Mouse (Mus musculus) spleen, postnatal 10 days (tissue): ENCODE data around the gene Krt42.
"Not testable (repeated sequence)": the region's sequence is repeated elsewhere in the genome, so short reads cannot be mapped to it uniquely, and the experiment has no call there.

Experiments
- DNase-seq, 2 experiments: peaks; one replicate each; pipeline ENCODE4 v3.0.0; 2021 to 2022; ENCODE audit warnings: low spot score in 2 of 2

Krt42 gene

DNA sequence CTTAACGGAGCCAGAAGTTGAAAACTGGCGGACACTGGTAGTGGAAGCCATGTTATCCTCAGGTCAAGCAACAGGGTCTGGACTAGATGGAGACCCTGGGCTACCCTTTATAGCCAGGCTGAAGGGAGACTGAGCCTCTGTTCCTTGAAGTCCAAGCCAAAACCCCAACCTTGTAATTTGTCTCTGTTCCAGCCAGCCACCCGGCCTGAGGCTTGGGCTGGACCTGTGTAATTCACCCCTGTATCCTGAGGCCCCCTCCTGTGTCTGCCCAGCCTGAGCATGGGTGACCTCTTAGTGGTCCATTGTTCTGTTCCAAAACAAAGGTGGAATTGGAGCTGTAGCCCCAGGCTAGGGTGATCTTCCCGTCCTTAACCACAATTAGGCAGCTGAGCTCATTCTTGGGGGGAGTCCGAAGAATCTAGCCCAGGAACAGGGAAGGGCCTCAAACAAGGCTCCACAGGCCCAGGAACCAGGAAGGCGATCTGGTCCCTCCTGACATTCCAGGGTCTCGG lies at the start of gene Krt42:
Krt42 (minus strand) TSS at position 51 of the 512 bp plus-strand sequence.
- no peak for DNase-seq

DNA sequence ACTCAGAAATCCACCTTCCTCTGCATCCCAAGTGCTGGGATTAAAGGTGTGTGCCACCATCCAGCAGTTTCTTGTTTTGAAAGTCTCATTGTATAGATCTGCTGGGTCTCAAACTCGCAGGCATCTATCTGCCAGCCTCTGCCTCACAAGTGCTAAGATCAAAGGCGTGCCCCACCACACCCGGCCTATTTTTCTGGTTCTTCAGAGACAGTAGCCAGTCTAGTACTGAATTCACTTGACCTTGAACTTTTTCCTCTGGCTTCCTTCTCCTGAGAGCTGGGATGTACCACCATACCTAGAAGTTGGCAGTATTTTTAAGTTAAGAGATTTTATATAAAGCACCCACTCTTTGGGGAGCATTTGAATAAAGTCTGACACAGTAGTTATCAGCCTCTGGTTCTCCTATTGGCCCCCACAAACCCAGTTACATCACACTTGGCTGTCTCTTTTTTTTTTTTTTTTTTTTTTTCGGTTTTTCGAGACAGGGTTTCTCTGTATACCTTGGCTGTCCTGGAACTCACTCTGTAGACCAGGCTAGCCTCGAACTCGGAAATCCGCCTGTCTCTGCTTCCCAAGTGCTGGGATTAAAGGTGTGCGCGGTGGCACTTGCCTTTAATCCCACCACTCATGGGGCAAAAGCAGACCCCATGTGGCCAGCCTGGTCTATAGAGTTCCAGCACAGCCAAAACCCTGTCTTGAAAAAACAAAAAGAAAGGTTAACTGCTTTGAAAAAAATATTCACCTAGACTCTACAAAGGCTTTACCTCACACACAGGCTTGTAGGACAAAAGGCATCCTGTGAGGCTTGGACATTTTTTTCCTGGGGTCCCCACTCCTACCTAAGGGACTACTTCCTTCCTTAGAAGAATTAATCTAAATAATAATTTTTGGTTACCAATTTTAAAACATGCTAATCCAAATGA lies 49.1 kb upstream of the Krt42 start:
- DNase-seq, result peak; percentile 47 to 49

DNA sequence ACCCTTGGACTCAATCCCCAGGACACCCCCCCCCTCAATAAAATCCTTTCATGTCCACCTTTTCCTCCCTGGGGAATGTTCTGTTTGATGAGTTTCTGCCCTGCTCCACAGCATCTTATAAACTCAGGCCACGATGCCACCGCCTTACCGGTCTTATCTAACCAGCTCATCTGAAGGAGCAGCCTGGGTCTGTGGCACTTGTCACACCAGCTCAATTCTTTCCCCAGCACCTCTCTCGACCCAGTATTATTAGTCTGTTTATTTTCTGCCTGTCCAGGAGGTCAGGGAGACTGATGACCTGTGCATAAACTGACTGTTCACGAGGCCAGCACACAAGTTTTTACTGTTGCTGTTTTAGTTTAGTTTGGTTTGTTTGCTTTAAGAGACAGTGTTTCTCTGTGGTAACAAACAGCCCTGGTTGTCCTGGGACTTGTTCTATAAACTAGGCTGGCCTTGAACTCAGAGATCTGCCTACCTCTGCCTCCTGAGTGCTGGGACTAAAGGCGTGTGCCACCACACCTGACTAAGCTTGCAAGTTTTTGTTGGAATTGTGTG lies 48.2 kb upstream of the Krt42 start:
- peak; percentile 39 to 44 for DNase-seq

DNA sequence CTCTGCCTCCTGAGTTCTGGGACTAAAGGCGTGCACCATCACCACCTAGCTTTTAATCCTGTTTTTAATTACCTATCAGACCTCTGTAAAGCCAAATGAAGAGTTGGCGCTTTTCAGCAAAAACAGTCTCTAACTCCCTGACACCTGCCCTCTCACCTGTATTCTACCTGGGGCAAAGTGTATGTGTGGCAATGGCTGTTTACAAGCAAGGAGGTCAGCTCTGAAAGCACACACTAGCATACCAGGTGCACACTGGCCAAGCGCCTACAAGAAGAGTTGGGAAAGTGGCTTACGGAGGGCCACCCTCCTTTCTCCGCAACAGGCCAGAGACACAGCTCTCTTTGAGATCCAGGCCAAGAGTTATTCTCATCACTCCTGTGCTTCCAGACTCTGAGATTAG lies 45.8 kb upstream of the Krt42 start:
- DNase-seq, result no peak

DNA sequence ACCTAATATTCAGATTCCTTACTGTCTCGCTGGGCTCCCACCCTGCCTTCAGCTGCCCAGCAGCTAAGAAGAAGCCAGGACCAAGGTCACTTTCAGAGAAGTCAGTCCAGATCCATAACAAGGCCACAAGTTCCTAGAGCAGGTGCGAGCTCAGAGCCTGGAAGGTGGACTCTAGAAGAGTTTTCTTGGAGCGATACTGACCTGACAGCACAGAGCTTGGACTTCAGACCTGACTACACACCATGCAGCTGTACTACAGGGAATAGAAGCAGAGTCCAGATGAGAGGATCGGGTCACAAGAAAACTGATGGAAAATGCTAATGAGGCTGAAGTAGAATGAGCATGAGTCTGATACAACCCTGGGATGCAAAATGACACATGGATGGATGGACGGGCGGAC lies 43.8 kb upstream of the Krt42 start:
- no peak for DNase-seq

DNA sequence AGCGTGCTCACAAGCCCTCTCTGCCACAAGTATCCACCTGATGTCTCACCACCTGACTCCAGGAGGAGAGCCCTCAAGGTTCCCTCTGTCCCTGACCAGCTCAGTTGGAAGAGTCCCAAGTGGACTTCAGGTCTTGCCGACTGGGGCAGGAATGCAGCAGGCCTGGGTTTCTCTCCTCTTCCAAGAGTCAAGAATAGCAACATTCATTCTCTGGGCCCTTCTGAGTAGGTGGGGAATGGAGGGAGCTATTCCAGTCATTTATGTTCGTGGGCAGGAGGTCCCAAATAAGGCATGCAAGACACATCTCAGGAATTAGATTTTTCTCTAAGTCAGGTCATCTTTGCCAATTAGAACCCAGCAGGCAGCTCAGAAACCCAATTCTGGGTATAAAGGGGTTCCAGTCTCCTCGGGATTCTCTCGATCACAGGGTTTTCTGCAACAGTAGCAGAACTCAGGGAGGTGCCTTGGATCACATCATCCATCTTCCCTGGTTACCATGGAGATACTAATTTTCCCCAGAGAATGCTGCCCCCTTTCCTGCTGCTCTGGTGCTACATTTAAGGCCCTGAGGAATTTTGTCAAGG lies 42.5 kb upstream of the Krt42 start:
- DNase-seq, result no peak

DNA sequence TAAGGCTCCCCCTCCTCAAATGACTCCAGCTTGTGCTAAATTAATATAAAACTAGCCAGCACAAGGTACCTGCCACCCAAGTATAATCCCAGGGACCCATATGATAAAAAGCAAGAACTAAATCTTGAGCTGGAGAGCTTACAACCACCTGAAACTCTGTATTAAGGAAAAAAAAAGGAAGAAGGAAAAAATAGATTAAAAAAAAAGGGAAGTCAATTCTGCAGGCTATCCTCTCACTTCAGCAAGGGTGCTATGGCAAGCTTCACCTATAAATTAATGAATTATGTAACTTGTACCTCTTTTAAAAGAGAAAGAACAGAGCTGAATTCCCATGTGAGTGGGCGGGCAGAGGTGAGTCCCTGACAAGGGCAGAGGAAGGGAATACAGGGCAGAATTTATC lies 42.0 kb upstream of the Krt42 start:
- no peak for DNase-seq

DNA sequence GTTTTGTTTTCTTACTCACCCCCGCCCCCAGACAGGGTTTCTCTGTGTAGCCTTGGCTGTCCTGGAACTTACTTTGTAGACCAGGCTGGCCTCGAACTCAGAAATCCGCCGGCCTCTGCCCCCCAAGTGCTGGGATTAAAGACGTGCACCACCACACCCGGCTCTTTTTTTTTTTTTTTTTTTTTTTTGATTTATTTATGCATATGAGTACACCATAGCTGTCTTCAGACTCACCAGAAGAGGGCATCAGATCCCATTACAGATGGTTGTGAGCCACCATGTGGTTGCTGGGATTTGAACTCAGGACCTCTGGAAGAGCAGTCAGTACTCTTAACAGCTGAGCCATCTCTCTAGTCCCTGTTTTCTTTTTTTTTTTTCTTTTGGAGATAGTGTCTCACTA lies 39.0 kb upstream of the Krt42 start:
- DNase-seq, result not testable (repeated sequence)

DNA sequence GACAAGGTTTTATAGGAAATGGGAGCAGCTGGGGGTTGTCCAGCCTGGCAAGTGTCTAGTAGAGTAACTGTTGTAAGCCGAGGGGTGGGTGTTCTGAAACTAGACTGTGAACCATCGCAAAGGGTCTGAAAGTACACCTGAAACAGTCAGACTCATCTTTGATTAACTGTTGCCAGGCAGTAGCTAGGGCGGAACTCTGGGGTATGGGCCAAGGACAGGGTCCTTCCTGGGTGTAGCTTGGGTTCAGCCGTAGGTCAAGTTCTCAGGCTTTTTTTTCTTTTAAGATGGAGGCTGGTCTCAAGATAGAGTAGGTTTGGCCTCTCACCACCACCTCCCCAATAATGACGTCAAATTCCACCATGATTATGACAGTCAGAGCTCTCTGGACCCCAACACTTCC lies 38.2 kb upstream of the Krt42 start:
- DNase-seq, result no peak

DNA sequence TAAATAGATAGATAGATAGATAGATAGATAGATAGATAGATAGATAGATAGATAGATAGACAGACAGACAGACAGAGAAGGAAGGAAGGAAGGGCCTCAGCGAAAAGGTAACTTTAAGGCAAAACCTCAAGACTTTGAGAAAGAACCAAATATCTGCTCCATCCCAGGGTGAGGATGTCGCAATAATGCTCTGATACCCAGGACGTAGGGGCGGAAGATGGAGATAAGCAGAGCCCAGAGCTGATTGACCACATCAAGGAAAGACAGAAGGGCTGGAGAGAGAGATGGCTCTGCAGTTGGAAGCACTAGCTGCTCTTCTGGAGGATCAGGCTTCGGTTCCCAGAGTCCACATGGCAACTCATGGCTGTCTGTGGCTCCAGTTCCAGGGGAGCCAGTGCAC lies 31.6 kb upstream of the Krt42 start:
- no peak for DNase-seq

DNA sequence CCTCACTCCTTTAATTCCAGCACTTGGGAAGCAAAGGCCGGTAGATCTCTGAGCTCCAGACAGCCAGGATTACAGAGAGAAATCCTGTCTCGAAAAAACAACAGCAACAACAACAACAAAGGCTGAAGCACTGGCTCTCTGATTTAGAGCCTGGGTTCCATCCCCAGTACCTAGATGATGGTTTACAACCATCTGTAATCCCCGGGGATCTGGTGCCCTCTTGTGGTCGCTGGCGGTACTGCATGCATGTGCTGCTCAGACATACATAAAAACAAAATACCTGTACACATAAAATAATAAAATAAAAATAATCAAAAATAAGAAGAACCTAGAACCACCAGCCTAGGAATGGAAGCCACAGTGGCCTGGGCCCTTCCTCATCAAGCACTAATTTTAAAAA lies 30.6 kb upstream of the Krt42 start:
- peak; percentile 75 to 86 for DNase-seq

DNA sequence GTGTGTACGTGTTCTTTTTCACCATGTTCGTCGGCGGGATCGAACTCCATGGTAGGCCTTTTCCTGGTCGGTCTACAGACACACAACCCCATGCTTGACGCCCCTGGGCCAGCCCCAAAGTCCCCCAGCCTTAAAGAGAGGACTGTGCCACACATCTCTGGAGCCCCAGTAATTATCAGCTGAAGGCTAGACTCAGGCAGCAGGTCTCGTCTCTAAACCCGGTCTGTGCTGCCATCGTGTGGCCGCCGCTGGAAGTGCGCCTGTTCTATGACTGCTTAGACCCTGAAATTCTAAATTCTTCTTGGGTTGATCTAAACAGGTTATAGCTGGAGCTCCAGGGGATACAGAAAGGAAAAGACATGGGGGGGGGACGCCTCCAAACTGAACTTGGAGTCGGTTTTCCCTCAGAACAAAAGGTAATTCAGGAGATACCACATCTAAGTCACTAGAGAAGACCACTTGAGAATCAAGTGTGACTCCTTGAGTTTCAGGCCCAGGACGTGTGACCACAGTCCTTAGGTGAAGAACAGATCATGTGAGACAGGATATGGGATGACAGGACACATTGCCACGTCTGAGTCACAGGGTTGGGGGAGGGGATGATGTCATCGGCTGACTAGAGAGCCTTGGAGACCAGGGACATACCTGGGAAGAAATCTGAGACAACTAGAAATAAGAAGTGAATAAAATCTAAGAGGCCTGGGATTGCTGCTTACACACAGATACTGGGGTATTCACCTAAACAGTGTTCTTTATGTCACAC lies 28.8 kb upstream of the Krt42 start:
- DNase-seq, result peak; percentile 83 to 92

DNA sequence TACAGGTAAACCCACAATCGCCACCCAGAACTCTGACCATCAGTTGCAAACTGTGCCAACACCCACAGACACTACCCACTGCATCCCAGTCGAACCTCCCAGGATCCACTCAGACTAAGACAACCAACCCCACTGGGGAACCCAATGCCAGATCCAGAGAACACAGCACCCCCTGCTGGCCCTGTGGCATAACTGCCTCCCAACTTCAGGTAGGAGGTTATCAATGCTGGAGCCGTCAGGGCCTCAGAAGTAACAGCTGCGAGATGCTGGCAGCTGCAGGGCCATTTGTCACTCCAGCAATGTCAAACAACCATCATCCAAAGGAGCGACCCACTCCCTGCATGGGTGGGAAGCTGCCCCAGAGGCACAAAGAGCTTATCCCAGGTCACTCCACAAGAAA lies 28.1 kb upstream of the Krt42 start:
- peak; percentile 25 to 58 for DNase-seq

DNA sequence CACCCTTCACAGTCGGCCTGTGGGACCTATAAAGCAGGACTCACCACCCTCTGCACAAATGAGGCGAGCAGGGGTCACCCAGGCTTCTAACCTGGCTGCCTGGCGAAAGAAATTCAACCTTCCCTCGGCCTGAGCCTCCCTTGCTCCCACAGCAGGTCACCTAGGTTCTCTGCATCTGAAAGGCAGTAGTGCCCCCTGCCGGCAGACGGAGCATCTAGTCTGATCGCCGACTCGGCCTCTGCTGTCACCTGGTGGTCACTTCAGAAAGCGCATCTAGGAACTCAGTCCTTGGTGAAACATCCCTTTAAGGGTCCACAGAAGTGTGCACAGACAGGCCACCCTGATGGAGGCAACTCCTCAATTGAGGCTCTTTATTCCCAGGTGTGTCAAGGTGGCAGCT lies 25.6 kb upstream of the Krt42 start:
- peak; percentile 69 to 89 for DNase-seq

DNA sequence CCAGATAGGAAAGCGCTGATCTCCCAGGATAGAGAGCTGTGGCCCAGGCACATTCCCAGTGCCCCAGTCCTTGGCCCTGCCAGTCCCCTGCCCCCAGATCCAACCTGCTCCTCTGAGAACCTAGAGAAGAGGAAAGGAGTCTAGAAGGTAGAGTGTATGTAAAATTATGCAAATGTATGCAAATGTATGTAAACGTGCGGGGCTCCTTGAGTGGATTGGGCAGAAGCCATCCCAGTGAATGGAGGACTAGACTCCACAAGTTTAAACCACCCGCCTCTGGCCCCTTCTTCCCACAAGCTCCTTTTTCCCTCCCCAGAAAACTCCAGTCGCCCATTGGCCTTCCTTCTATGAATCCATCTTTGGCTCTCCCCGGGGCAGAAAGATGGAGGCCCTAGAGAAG lies 23.2 kb upstream of the Krt42 start:
- DNase-seq, result no peak

DNA sequence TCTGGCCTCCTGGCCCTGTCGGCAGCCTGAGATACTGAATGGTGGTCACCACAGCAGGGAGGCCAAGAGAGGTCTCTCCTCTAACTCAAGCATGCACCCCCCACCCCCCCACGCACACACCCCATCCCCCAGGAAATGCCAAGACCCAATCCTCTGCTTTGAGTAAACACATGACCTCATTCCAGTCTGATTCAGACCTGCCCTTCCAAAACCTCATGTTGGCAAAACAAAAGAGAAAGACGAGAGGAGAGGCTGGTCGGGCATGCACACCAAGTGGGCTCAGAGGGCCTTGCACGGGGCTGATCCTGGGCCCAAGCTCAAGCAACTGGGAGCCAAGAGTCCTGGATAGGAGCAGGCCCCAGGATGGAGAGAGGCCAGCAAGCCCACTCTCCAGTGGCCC lies 20.6 kb upstream of the Krt42 start:
- DNase-seq, result no peak

DNA sequence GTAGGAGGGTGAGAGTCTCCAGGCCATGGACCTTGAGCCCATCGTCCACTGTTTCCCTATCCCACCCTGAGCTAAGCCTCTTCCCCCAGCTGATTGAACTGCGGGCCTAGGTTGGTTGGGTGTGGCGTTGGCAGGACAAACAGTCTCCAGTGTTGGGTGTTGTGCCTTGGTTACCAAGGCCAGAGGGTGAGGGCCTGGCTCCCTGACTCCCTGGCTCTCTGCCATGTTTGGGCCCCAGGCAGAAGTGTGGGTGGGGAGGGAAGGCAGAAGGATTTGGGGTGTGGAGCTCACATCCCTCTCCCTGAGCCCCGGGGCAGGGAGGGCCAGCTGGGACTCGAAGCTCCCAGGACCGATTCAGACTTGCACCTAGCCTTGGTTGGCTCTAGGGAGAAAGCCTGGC lies 19.3 kb upstream of the Krt42 start:
- DNase-seq, result no peak

DNA sequence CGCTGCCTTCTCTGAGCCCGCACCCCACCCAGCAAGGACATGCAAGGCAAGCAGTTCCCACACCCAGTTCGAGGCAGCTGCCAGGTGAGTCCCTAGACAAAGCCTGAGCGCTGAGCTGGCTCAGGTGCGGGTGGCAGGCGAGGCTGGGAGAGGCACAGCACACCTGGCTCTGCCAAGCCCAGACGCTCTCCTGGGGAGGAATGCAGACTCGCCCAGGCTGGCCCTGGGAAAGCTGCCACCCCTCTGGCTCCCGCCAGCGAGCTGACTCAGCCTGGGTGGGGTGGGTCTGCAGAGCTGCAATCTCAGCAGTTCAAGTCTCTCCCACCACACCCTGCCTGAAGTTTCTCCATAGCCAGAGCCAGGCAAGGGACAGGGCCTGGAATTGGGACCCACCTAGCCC lies 17.4 kb upstream of the Krt42 start:
- DNase-seq, result no peak

DNA sequence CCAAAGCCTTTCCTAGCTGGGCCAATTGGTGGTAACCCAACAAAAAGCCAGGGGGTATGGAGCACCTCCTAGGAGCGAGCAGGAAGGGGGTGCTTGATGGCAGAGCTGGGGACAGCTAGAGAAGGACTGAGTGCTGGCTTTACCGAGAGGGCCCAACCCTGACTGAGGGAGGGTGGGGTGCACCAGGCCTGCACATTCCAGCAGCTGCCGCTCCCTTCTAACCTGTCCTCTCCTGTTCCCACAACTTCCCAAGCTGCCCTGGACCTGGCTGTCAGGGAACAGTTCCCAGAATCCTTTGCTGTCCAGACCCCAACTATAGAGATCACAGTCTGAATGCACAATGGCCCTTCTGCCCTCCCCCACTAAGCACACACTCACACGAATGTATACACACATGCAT lies 15.3 kb upstream of the Krt42 start:
- no peak for DNase-seq

DNA sequence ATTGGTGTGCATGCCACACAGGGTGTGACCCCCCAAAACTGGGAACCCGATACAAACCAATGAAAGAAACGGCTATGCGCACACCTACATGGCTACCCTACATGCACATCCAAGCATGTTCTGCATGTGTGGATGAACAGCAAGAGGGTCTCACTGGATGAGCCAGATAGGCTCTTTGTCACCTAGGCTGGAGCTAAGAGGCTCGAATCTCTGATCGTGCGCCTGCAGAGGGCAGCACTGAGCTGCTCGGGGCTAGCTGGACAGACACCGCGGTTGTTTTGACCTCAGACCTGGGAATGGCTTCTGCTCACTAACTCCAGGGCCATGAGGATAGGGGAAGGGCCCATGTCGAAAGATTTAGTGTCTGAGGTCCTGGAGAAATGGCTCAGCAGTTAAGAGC lies 12.9 kb upstream of the Krt42 start:
- peak; percentile 64 to 86 for DNase-seq

DNA sequence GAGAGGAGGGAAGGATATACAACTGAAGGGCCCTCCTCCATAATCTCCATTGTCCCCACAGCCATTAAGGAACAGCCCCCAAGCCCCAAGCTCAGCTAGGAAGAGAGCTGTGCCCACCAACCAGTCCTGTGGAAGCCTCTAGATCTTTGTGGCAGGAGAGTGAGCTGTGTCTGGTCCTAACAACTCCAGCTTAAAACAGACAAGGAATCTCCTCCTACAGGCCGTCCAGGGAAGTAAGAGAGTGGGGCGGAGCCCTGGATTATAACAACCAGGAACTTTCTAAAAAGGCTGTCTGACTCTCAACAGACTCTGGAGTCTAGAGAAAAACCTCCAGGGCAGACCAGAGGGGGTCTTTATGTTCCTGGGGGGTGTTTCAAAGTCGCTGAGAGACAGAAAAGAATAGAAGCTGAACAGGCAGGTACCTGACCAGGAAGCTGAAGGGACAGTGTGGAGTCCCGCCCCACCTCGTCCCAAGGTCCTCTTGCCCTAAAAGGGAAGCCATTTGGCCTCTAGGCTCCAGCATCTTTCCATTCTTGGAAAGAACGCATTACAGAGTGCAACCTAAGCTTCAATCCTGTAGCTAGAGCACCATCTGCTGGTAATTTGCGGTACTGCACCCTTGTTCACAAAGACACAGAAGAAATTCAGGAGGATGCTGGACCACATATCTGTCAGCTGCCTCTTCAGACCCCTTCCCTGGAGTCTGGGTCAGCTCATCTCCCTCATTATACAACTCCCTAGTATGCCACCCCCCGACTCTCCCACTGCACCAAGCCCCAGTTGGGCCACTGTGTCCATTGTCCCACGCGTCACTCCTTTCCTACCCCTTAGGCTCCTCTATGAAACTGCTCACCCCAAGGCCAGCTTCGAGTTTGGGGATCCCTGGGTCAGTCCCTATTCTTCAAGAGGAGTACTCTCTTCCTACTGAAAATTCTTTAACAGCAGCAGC lies 12.2 kb upstream of the Krt42 start:
- DNase-seq, result peak; percentile 77 to 88
